8 mouse cellular contexts compared by ENCODE assay signal in the genomic region with DNA sequence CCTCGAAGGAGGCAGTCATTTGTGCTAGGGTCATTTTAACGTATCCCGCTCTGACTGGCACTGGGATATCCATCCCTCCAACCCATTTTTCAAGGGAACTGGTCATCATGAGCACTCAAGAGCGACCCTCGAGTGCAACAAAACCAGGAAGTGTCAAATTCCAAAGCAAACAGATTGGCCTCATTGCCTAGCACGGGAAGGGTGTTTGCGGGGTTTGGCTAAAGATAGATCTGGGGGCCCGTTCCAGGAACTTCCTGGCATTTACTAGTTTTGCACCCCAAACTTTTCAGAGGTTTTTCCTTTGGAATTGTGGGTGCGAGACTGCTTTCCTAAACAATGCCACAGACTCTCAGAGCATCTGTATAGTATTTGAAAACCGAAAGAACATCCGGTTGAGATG. TPM values are rescaled to one million over a fixed set of nuclear protein-coding genes. Genes with fewer than 3 reads are reported as not detected.
A peak's percentile ranks its signal among the peaks of the same experiment; 100 is the strongest.
DNase-seq lines count a peak whose midpoint lies in the region; ATAC-seq lines count a peak whose summit lies in the region.

No protein-coding gene starts in this region.

- no peaks in the 10 kb centered on the region for H3K36me3 ChIP-seq in kidney, embryonic 14.5 days (ENCODE audit: control insufficient read depth, insufficient read depth, low read length)
- no peaks in the 10 kb centered on the region for H3K36me3 ChIP-seq in forebrain, embryonic 13.5 days (ENCODE audit: poor library complexity, severe bottlenecking)
- no peaks in the 10 kb centered on the region for H3K36me3 ChIP-seq in limb, embryonic 15.5 days
- H3K36me3 ChIP-seq in neural tube, embryonic 13.5 days = no peaks in the 10 kb centered on the region

- peak overlapping the region; percentile 87 for H3K4me3 ChIP-seq in kidney, embryonic 14.5 days (ENCODE audit: low read length)
- peak overlapping the region; percentile 76 for H3K4me3 ChIP-seq in forebrain, embryonic 13.5 days
- peak overlapping the region; percentile 87 for H3K4me3 ChIP-seq in limb, embryonic 15.5 days
- H3K4me3 ChIP-seq in neural tube, embryonic 13.5 days = peak overlapping the region; percentile 81

- H3K4me2 ChIP-seq in kidney, embryonic 14.5 days (replicated peaks; ENCODE audit: low read depth, low read length) = peak overlapping the region; percentile 96
- H3K4me2 ChIP-seq in forebrain, embryonic 13.5 days = peak overlapping the region; percentile 79
- peak overlapping the region; percentile 91 for H3K4me2 ChIP-seq in limb, embryonic 15.5 days
- peak overlapping the region; percentile 91 for H3K4me2 ChIP-seq in neural tube, embryonic 13.5 days

- no peak overlapping the region; the same call in 1 of the 2 replicates for H3K9ac ChIP-seq in kidney, embryonic 14.5 days (ENCODE audit: low read depth, low read length)
- H3K9ac ChIP-seq in forebrain, embryonic 13.5 days = 0 out of 2 replicates have a peak overlapping the region, but pooled peaks have one; percentile 79
- no peak overlapping the region for H3K9ac ChIP-seq in limb, embryonic 15.5 days
- peak overlapping the region; percentile 90; the same call in 1 of the 2 replicates for H3K9ac ChIP-seq in neural tube, embryonic 13.5 days

- H3K9me3 ChIP-seq in kidney, embryonic 14.5 days (ENCODE audit: control insufficient read depth, low read length) = no peaks in the 10 kb centered on the region
- no peaks in the 10 kb centered on the region for H3K9me3 ChIP-seq in forebrain, embryonic 13.5 days (replicated peaks)
- no peaks in the 10 kb centered on the region for H3K9me3 ChIP-seq in limb, embryonic 15.5 days
- H3K9me3 ChIP-seq in neural tube, embryonic 13.5 days = no peaks in the 10 kb centered on the region

- no peak for DNase-seq in kidney, adult 18-20 months
- DNase-seq in ovary, postnatal 36 days (ENCODE audit: low spot score) = no peak

- WGBS in kidney, embryonic 14.5 days = 5% methylated on average over 11 of the region's 11 CpGs
- WGBS in forebrain, embryonic 13.5 days = 34% methylated on average over 11 of the region's 11 CpGs
- 18% methylated on average over 11 of the region's 11 CpGs for WGBS in limb, embryonic 15.5 days
- 28% methylated on average over 11 of the region's 11 CpGs for WGBS in neural tube, embryonic 13.5 days

- no peak for ATAC-seq in kidney, embryonic 14.5 days (ENCODE audit: low FRiP score, low TSS enrichment)
- ATAC-seq in forebrain, embryonic 13.5 days = no peak
- ATAC-seq in limb, embryonic 15.5 days (ENCODE audit: insufficient number of reproducible peaks, low FRiP score, low TSS enrichment, low read depth) = no peak
- ATAC-seq in neural tube, embryonic 13.5 days (ENCODE audit: low read depth) = no peak
- no peak for ATAC-seq in megakaryocyte-erythroid progenitor cell, adult 5-6 weeks (replicated peaks; ENCODE audit: low FRiP score, low TSS enrichment, poor library complexity, severe bottlenecking)
- ATAC-seq in CD4-positive, CD25-positive, alpha-beta regulatory T cell, adult 4 months = no peak

- peaks cover 13% of the 10 kb centered on the region for H3K4me1 ChIP-seq in kidney, embryonic 14.5 days (ENCODE audit: control insufficient read depth, insufficient read depth, low read length)
- H3K4me1 ChIP-seq in forebrain, embryonic 13.5 days = peaks cover 24% of the 10 kb centered on the region
- peaks cover 25% of the 10 kb centered on the region for H3K4me1 ChIP-seq in limb, embryonic 15.5 days
- peaks cover 25% of the 10 kb centered on the region for H3K4me1 ChIP-seq in neural tube, embryonic 13.5 days (replicated peaks)

- no peaks in the 10 kb centered on the region for H3K27me3 ChIP-seq in kidney, embryonic 14.5 days (ENCODE audit: control insufficient read depth, insufficient read depth, low read length)
- H3K27me3 ChIP-seq in forebrain, embryonic 13.5 days = no peaks in the 10 kb centered on the region; the same call in 1 of the 2 replicates
- H3K27me3 ChIP-seq in limb, embryonic 15.5 days = no peaks in the 10 kb centered on the region
- H3K27me3 ChIP-seq in neural tube, embryonic 13.5 days = peaks cover 3% of the 10 kb centered on the region; the same call in 1 of the 2 replicates

- H3K27ac ChIP-seq in kidney, embryonic 14.5 days (ENCODE audit: low read depth, low read length) = no peak overlapping the region
- no peak overlapping the region for H3K27ac ChIP-seq in forebrain, embryonic 13.5 days
- no peak overlapping the region for H3K27ac ChIP-seq in limb, embryonic 15.5 days
- H3K27ac ChIP-seq in neural tube, embryonic 13.5 days (replicated peaks) = no peak overlapping the region

RNA-seq across cellular contexts. Expression of gene Ptprg, which starts 1.4 kb away (rescaled TPM):
- polyA plus RNA-seq in kidney, embryonic 14.5 days (2014; fragmentation: Nextera tagmentation; extraction: Ambion mirVana) = 22.7 and 44.3 TPM in 2 replicates
- polyA plus RNA-seq in forebrain, embryonic 13.5 days (2015; fragmentation: Nextera tagmentation; extraction: Ambion mirVana) = 32.8 and 35.8 TPM in 2 replicates
- polyA plus RNA-seq in limb, embryonic 15.5 days (2015; fragmentation: Nextera tagmentation; extraction: Ambion mirVana) = 23.6 and 27.3 TPM in 2 replicates
- 38.5 and 45.9 TPM in 2 replicates for polyA plus RNA-seq in neural tube, embryonic 13.5 days (2015; fragmentation: Nextera tagmentation; extraction: Ambion mirVana)
- not detected in 2 replicates for total RNA-seq in megakaryocyte-erythroid progenitor cell, adult 5-6 weeks (2014; fragmentation: Nextera tagmentation)
- not detected in 2 replicates for total RNA-seq in megakaryocyte-erythroid progenitor cell, adult 5-6 weeks (2017)
- polyA plus RNA-seq in CD4-positive, CD25-positive, alpha-beta regulatory T cell, adult 4 months (2017; shearing (Covaris generic)) = not detected

Comparison
In these comparisons a context has a peak if more than half of its experiments do, and no peak if none do; other contexts are left out.
1. H3K9ac ChIP-seq: peak in forebrain, embryonic 13.5 days (single experiment) and neural tube, embryonic 13.5 days (single experiment); none in kidney, embryonic 14.5 days (single experiment) and limb, embryonic 15.5 days (single experiment).
2. RNA of gene Ptprg, which starts 1.4 kb away (polyA plus RNA-seq): 38.5 to 45.9 TPM in neural tube, embryonic 13.5 days, 22.7 to 44.3 TPM in kidney, embryonic 14.5 days, 32.8 to 35.8 TPM in forebrain, embryonic 13.5 days and 23.6 to 27.3 TPM in limb, embryonic 15.5 days; not detected in CD4-positive, CD25-positive, alpha-beta regulatory T cell, adult 4 months; every median in the first group is over 10 times any median in the second.
3. Peak in every context shown above with its lines, with median percentiles within 50 percentile points of each other: H3K4me2 ChIP-seq and H3K4me3 ChIP-seq.